Mouse (Mus musculus) adrenal gland, postnatal 4 days (tissue): Measurements from ENCODE around the gene Tgfb1i1. TPM values are rescaled to one million over a fixed set of nuclear protein-coding genes. Genes with fewer than 3 reads are reported as not detected.

Source experiments
- DNase-seq, 2 experiments: peaks; one replicate each; pipeline ENCODE4 v3.0.0; 2021 to 2022; ENCODE audit warnings: low spot score in 2 of 2, mixed read lengths in 2 of 2
- total RNA-seq, 2 experiments: library from RNA; stranded (reverse); gene quantifications; 2 replicates each; pipeline ENCODE4 v1.2.3; 2021

Tgfb1i1 gene
- total RNA-seq, 2 experiments from 2014 or later, result 32.0 to 35.0 TPM

- DNase-seq, result no peak
Observed at GRCm38 (mm10) chr7:128243921-128244320, 2.7 kb upstream of the Tgfb1i1 start.

- no peak for DNase-seq
Observed at GRCm38 (mm10) chr7:128244410-128245025, 2.1 kb upstream of the Tgfb1i1 start.

- DNase-seq, result no peak
Observed at GRCm38 (mm10) chr7:128245547-128245946, 1.1 kb upstream of the Tgfb1i1 start.

- peak; percentile 50 to 76 for DNase-seq
Observed at GRCm38 (mm10) chr7:128247443-128247842, 831 bp downstream of the Tgfb1i1 start.

GRCm38 (mm10) chr7:128248081-128249042 lies 1.8 kb downstream of the Tgfb1i1 start:
- DNase-seq, result no peak

GRCm38 (mm10) chr7:128249998-128250397 lies 3.4 kb downstream of the Tgfb1i1 start:
- no peak for DNase-seq

GRCm38 (mm10) chr7:128251946-128252345 lies 5.3 kb downstream of the Tgfb1i1 start:
- DNase-seq, result no peak

- DNase-seq, result no peak
Observed at GRCm38 (mm10) chr7:128252609-128253008, 6.0 kb downstream of the Tgfb1i1 start.

- no peak for DNase-seq
Observed at GRCm38 (mm10) chr7:128254978-128255377, 8.4 kb downstream of the Tgfb1i1 start.

GRCm38 (mm10) chr7:128255757-128256156 lies 9.1 kb downstream of the Tgfb1i1 start:
- DNase-seq, result no peak

- DNase-seq, result no peak
Observed at GRCm38 (mm10) chr7:128256783-128257334, 10.2 kb downstream of the Tgfb1i1 start.

GRCm38 (mm10) chr7:128265411-128265810 lies 18.8 kb downstream of the Tgfb1i1 start, which contains the start of gene Slc5a2:
Gene Slc5a2, plus strand, starts transcription at chr7:128265657.
- no peak for DNase-seq

- no peak for DNase-seq
Observed at GRCm38 (mm10) chr7:128266056-128266455, 19.4 kb downstream of the Tgfb1i1 start.

GRCm38 (mm10) chr7:128267391-128267790 lies 20.8 kb downstream of the Tgfb1i1 start:
- no peak for DNase-seq

- no peak for DNase-seq
Observed at GRCm38 (mm10) chr7:128267813-128268212, 21.2 kb downstream of the Tgfb1i1 start.

- DNase-seq, result no peak
Observed at GRCm38 (mm10) chr7:128270431-128270850, 23.8 kb downstream of the Tgfb1i1 start.

GRCm38 (mm10) chr7:128271496-128271895 lies 24.9 kb downstream of the Tgfb1i1 start:
- DNase-seq, result no peak

- DNase-seq, result no peak
Observed at GRCm38 (mm10) chr7:128276051-128276450, 29.4 kb downstream of the Tgfb1i1 start.

- DNase-seq, result no peak
Observed at GRCm38 (mm10) chr7:128279750-128280149, 33.1 kb downstream of the Tgfb1i1 start.

- no peak for DNase-seq
Observed at GRCm38 (mm10) chr7:128281765-128282164, 35.2 kb downstream of the Tgfb1i1 start.

- DNase-seq, result no peak
Observed at GRCm38 (mm10) chr7:128282532-128283244, 36.1 kb downstream of the Tgfb1i1 start.
